19 mouse cellular contexts compared by ENCODE assay signal in the genomic region with DNA sequence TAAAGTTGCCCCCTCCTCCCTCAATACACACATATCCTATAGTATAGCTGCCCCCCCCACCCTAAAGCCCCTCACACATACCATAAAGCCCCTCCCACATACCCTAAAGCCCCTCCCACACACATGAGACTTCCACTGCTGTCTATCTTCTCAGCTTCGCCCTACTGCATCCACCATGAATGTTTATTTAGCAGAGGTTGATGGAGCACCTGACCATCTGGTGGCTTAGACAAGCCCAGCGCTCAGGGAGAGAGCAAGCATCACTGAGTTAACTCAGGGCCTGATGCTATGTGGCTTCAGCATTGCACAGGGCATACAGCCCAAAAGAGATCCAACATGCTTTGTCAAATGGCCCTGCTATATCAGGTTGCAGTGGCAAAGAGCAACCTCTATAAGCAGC. TPM values are rescaled to one million over a fixed set of nuclear protein-coding genes. Genes with fewer than 3 reads are reported as not detected.
DNase-seq lines count a peak whose midpoint lies in the region; ATAC-seq and TF ChIP-seq lines count a peak whose summit lies in the region.
"Had no signal": no experiment of that assay in that cellular context is flagged by ENCODE, and none has a peak within 500 bp of the region (broad histone marks: within the 10 kb centered on the region; RNA-seq: fewer than 3 reads in every experiment).

No protein-coding gene starts in this region.

- no peak for TF ChIP-seq EP300 in liver, postnatal 0 days (IDR thresholded peaks at IDR 0.05; ENCODE audit: low read depth)

- no peaks in the 10 kb centered on the region for H3K9me3 ChIP-seq in kidney, embryonic 16.5 days (ENCODE audit: low read length)
- H3K9me3 ChIP-seq in kidney, embryonic 14.5 days (ENCODE audit: control insufficient read depth, low read length): no peaks in the 10 kb centered on the region
- no peaks in the 10 kb centered on the region for H3K9me3 ChIP-seq in liver, embryonic 13.5 days (replicated peaks)
- H3K9me3 ChIP-seq in liver, postnatal 0 days (ENCODE audit: low read length): no peaks in the 10 kb centered on the region
- H3K9me3 ChIP-seq: embryonic facial prominence, embryonic 10.5 days; forebrain, embryonic 15.5 days; heart, embryonic 15.5 days; hindbrain, embryonic 10.5 days had no signal

- no peaks in the 10 kb centered on the region for H3K36me3 ChIP-seq in kidney, embryonic 16.5 days (ENCODE audit: insufficient read depth, low read length)
- no peaks in the 10 kb centered on the region for H3K36me3 ChIP-seq in kidney, embryonic 14.5 days (ENCODE audit: control insufficient read depth, insufficient read depth, low read length)
- no peaks in the 10 kb centered on the region for H3K36me3 ChIP-seq in liver, embryonic 13.5 days
- no peaks in the 10 kb centered on the region for H3K36me3 ChIP-seq in liver, postnatal 0 days (replicated peaks; ENCODE audit: insufficient read depth, low read length)
- H3K36me3 ChIP-seq: embryonic facial prominence, embryonic 10.5 days; forebrain, embryonic 15.5 days; heart, embryonic 15.5 days; hindbrain, embryonic 10.5 days had no signal

- DNase-seq in liver, embryonic 13.5 days: no peak
- no peak for DNase-seq in liver, postnatal 0 days
- DNase-seq in layer of hippocampus, postnatal 10 days (ENCODE audit: low spot score in 2 of 2): no peak
- no peak for DNase-seq in retina, postnatal 1 day
- DNase-seq: adrenal gland, adult 8-10 months; adrenal gland, postnatal 36 days; cerebellum, adult 2 months; cerebellum, postnatal 10 days; gastrocnemius, postnatal 25 days had no signal

- H3K4me1 ChIP-seq in kidney, embryonic 16.5 days (ENCODE audit: insufficient read depth, low read length): peaks cover 8% of the 10 kb centered on the region; the same call in 1 of the 2 replicates
- no peaks in the 10 kb centered on the region for H3K4me1 ChIP-seq in kidney, embryonic 14.5 days (ENCODE audit: control insufficient read depth, insufficient read depth, low read length)
- peaks cover 70% of the 10 kb centered on the region for H3K4me1 ChIP-seq in liver, embryonic 13.5 days (replicated peaks)
- peaks cover 36% of the 10 kb centered on the region for H3K4me1 ChIP-seq in liver, postnatal 0 days (ENCODE audit: insufficient read depth)

- ATAC-seq in kidney, embryonic 16.5 days (ENCODE audit: low FRiP score, low TSS enrichment): 0 out of 2 replicates have a peak, but pooled peaks have one; percentile 23
- ATAC-seq in kidney, embryonic 14.5 days (ENCODE audit: low FRiP score, low TSS enrichment): no peak
- ATAC-seq in erythroid progenitor cell, adult 5-6 weeks (replicated peaks; ENCODE audit: low FRiP score, poor library complexity, severe bottlenecking): peak; percentile 30; the same call in 1 of the 2 replicates
- no peak; the same call in 1 of the 2 replicates for ATAC-seq in liver, embryonic 13.5 days (ENCODE audit: low read depth)
- peak; percentile 8; the same call in 1 of the 2 replicates for ATAC-seq in liver, postnatal 0 days

- H3K27ac ChIP-seq in kidney, embryonic 16.5 days (ENCODE audit: low read length): no peak overlapping the region
- H3K27ac ChIP-seq in kidney, embryonic 14.5 days (ENCODE audit: low read depth, low read length): no peak overlapping the region
- H3K27ac ChIP-seq in liver, embryonic 13.5 days: peak overlapping the region; percentile 88
- H3K27ac ChIP-seq in liver, postnatal 0 days (ENCODE audit: low read depth): peak overlapping the region; percentile 70
- H3K27ac ChIP-seq: embryonic facial prominence, embryonic 10.5 days; forebrain, embryonic 15.5 days; heart, embryonic 15.5 days; hindbrain, embryonic 10.5 days; hindbrain, embryonic 14.5 days had no signal

- no peaks in the 10 kb centered on the region for H3K27me3 ChIP-seq in kidney, embryonic 16.5 days (ENCODE audit: insufficient read depth, low read length)
- no peaks in the 10 kb centered on the region for H3K27me3 ChIP-seq in kidney, embryonic 14.5 days (ENCODE audit: control insufficient read depth, insufficient read depth, low read length)
- H3K27me3 ChIP-seq in liver, embryonic 13.5 days: 0 out of 2 replicates have a peak, but pooled peaks cover 5% of the 10 kb centered on the region
- no peaks in the 10 kb centered on the region for H3K27me3 ChIP-seq in liver, postnatal 0 days (ENCODE audit: insufficient read depth, low read length)
- H3K27me3 ChIP-seq: forebrain, embryonic 15.5 days; heart, embryonic 15.5 days had no signal

- H3K9ac ChIP-seq in kidney, embryonic 16.5 days (replicated peaks; ENCODE audit: low read length): no peak overlapping the region
- H3K9ac ChIP-seq in kidney, embryonic 14.5 days (ENCODE audit: low read depth, low read length): no peak overlapping the region
- peak overlapping the region; percentile 60 for H3K9ac ChIP-seq in liver, embryonic 13.5 days
- no peak overlapping the region for H3K9ac ChIP-seq in liver, postnatal 0 days (replicated peaks)
- H3K9ac ChIP-seq: forebrain, embryonic 15.5 days; heart, embryonic 15.5 days; hindbrain, embryonic 14.5 days had no signal

- TF ChIP-seq CTCF in liver, postnatal 0 days (IDR thresholded peaks at IDR 0.05; ENCODE audit: low read depth): no peak

- no peak overlapping the region for H3K4me2 ChIP-seq in kidney, embryonic 16.5 days (replicated peaks; ENCODE audit: low read depth, low read length)
- H3K4me2 ChIP-seq in kidney, embryonic 14.5 days (replicated peaks; ENCODE audit: low read depth, low read length): no peak overlapping the region
- H3K4me2 ChIP-seq in liver, embryonic 13.5 days: peak overlapping the region; percentile 68
- no peak overlapping the region for H3K4me2 ChIP-seq in liver, postnatal 0 days (ENCODE audit: low read depth, low read length)
- H3K4me2 ChIP-seq: forebrain, embryonic 15.5 days; heart, embryonic 15.5 days; hindbrain, embryonic 14.5 days had no signal

- no peak overlapping the region for H3K4me3 ChIP-seq in kidney, embryonic 16.5 days (ENCODE audit: low read length)
- H3K4me3 ChIP-seq in kidney, embryonic 14.5 days (ENCODE audit: low read length): no peak overlapping the region
- H3K4me3 ChIP-seq in liver, embryonic 13.5 days (replicated peaks): no peak overlapping the region
- H3K4me3 ChIP-seq in liver, postnatal 0 days (ENCODE audit: low read depth, low read length): no peak overlapping the region
- H3K4me3 ChIP-seq: embryonic facial prominence, embryonic 10.5 days; forebrain, embryonic 15.5 days; heart, embryonic 15.5 days; hindbrain, embryonic 10.5 days had no signal

- WGBS in kidney, embryonic 16.5 days: 48% methylated on average over 2 of the region's 2 CpGs
- WGBS in kidney, embryonic 14.5 days: 60% methylated on average over 2 of the region's 2 CpGs
- WGBS in liver, embryonic 13.5 days (ENCODE audit: insufficient replicate concordance): 67% methylated on average over 2 of the region's 2 CpGs
- WGBS in liver, postnatal 0 days (ENCODE audit: insufficient replicate concordance): 88% methylated on average over 2 of the region's 2 CpGs

RNA-seq across cellular contexts. Expression of a gene that starts 12.9 kb away (rescaled TPM):
- 43.7 and 45.7 TPM in 2 replicates for polyA plus RNA-seq in kidney, embryonic 16.5 days (2015; fragmentation: Nextera tagmentation; extraction: Ambion mirVana)
- 16.0 and 22.2 TPM in 2 replicates for polyA plus RNA-seq in kidney, embryonic 14.5 days (2014; fragmentation: Nextera tagmentation; extraction: Ambion mirVana)
- total RNA-seq in erythroid progenitor cell, adult 5-6 weeks (2015; ENCODE audit: low replicate concordance): not detected in 2 replicates
- total RNA-seq in erythroid progenitor cell, adult 5-6 weeks (2017; ENCODE audit: low replicate concordance): not detected in 2 replicates
- 12.3 and 21.0 TPM in 2 replicates for polyA plus RNA-seq in liver, embryonic 13.5 days (2015; fragmentation: Nextera tagmentation; extraction: Ambion mirVana)
- polyA plus RNA-seq in liver, postnatal 0 days (2015; fragmentation: Nextera tagmentation; extraction: Ambion mirVana): 3.5 and 5.0 TPM in 2 replicates
- 1 to 10 TPM; 1.3 to 2.8 TPM for total RNA-seq in layer of hippocampus, postnatal 10 days (2021)
- total RNA-seq: granulocyte monocyte progenitor cell, adult 5-6 weeks had no signal
- polyA plus RNA-seq: erythroblast, embryonic 14.5 days had no signal

RNA-seq across cellular contexts. Expression of a gene that starts 57.0 kb away (rescaled TPM):
- polyA plus RNA-seq in kidney, embryonic 16.5 days (2015; fragmentation: Nextera tagmentation; extraction: Ambion mirVana): 34.1 and 34.2 TPM in 2 replicates
- polyA plus RNA-seq in kidney, embryonic 14.5 days (2014; fragmentation: Nextera tagmentation; extraction: Ambion mirVana): 23.9 and 26.2 TPM in 2 replicates
- 106 and 107 TPM in 2 replicates for total RNA-seq in erythroid progenitor cell, adult 5-6 weeks (2015; ENCODE audit: low replicate concordance)
- total RNA-seq in erythroid progenitor cell, adult 5-6 weeks (2017; ENCODE audit: low replicate concordance): 101 and 164 TPM in 2 replicates
- polyA plus RNA-seq in liver, embryonic 13.5 days (2015; fragmentation: Nextera tagmentation; extraction: Ambion mirVana): 35.2 and 46.3 TPM in 2 replicates
- polyA plus RNA-seq in liver, postnatal 0 days (2015; fragmentation: Nextera tagmentation; extraction: Ambion mirVana): 25.9 and 28.8 TPM in 2 replicates
- total RNA-seq in layer of hippocampus, postnatal 10 days (2021): 10 to 100 TPM; 45.5 to 49.6 TPM

RNA-seq across cellular contexts. Expression of a gene that starts 57.1 kb away (rescaled TPM):
- 258 and 286 TPM in 2 replicates for polyA plus RNA-seq in kidney, embryonic 16.5 days (2015; fragmentation: Nextera tagmentation; extraction: Ambion mirVana)
- polyA plus RNA-seq in kidney, embryonic 14.5 days (2014; fragmentation: Nextera tagmentation; extraction: Ambion mirVana): 283 and 332 TPM in 2 replicates
- total RNA-seq in erythroid progenitor cell, adult 5-6 weeks (2015; ENCODE audit: low replicate concordance): 152 and 157 TPM in 2 replicates
- 169 and 197 TPM in 2 replicates for total RNA-seq in erythroid progenitor cell, adult 5-6 weeks (2017; ENCODE audit: low replicate concordance)
- polyA plus RNA-seq in liver, embryonic 13.5 days (2015; fragmentation: Nextera tagmentation; extraction: Ambion mirVana): 99.4 and 128 TPM in 2 replicates
- polyA plus RNA-seq in liver, postnatal 0 days (2015; fragmentation: Nextera tagmentation; extraction: Ambion mirVana): 33.5 and 37.1 TPM in 2 replicates
- 100 to 1,000 TPM; 136 to 139 TPM for total RNA-seq in layer of hippocampus, postnatal 10 days (2021)

Comparison
In these comparisons a context has a peak if more than half of its experiments do, and no peak if none do; other contexts are left out.
1. ATAC-seq: peak in kidney, embryonic 16.5 days (single experiment), erythroid progenitor cell, adult 5-6 weeks (single experiment) and liver, postnatal 0 days (single experiment); none in kidney, embryonic 14.5 days (single experiment) and liver, embryonic 13.5 days (single experiment).
2. H3K27ac ChIP-seq: peak in liver, embryonic 13.5 days (single experiment) and liver, postnatal 0 days (single experiment); none in kidney, embryonic 16.5 days (single experiment) and kidney, embryonic 14.5 days (single experiment).